Mouse (Mus musculus): ENCODE measurements around the gene Pcyt1a. TPM values are rescaled to one million over a fixed set of nuclear protein-coding genes. Genes with fewer than 3 reads are reported as not detected.

Pcyt1a gene
- polyA plus RNA-seq, 1 experiment from 2014 or later: 65.5 TPM

- H3K9me3 ChIP-seq: no peaks in the 10 kb centered on the region
- H3K4me3 ChIP-seq (replicated peaks): no peak overlapping the region
- H3K9ac ChIP-seq: no peak overlapping the region
- 84% methylated on average over 3 of the region's 3 CpGs for WGBS
- H3K27me3 ChIP-seq (replicated peaks): no peaks in the 10 kb centered on the region
- H3K36me3 ChIP-seq: no peaks in the 10 kb centered on the region
- no peak overlapping the region for H3K4me2 ChIP-seq (replicated peaks)
- no peak for ATAC-seq
- no peaks in the 10 kb centered on the region for H3K4me1 ChIP-seq (replicated peaks)
- H3K27ac ChIP-seq: no peak overlapping the region
Measured at GRCm38 (mm10) chr16:32402818-32403217, 27.9 kb upstream of the Pcyt1a start.

- no peak overlapping the region for H3K9ac ChIP-seq
Measured at GRCm38 (mm10) chr16:32405716-32406115, 25.0 kb upstream of the Pcyt1a start.

GRCm38 (mm10) chr16:32406671-32407070 is 24.1 kb upstream of the Pcyt1a start:
- H3K27me3 ChIP-seq (replicated peaks): no peaks in the 10 kb centered on the region
- no peak overlapping the region for H3K4me3 ChIP-seq (replicated peaks)
- no peaks in the 10 kb centered on the region for H3K4me1 ChIP-seq (replicated peaks)
- H3K4me2 ChIP-seq (replicated peaks): no peak overlapping the region
- no peak for ATAC-seq
- H3K9ac ChIP-seq: no peak overlapping the region
- no peaks in the 10 kb centered on the region for H3K36me3 ChIP-seq
- H3K9me3 ChIP-seq: no peaks in the 10 kb centered on the region
- WGBS: 79% methylated on average over 6 of the region's 6 CpGs
- no peak overlapping the region for H3K27ac ChIP-seq

More at GRCm38 (mm10) chr16:32405716-32406115, 25.0 kb upstream of the Pcyt1a start:
- Histone ChIP-seq H3K4me1 (replicated peaks) (no peaks in the 10 kb centered on the region), H3K4me3 (replicated peaks) (no peak overlapping the region), H3K4me2 (replicated peaks) (no peak overlapping the region), H3K27me3 (replicated peaks) (no peaks in the 10 kb centered on the region), H3K27ac (no peak overlapping the region), H3K9me3 (no peaks in the 10 kb centered on the region), H3K36me3 (no peaks in the 10 kb centered on the region)
- WGBS: 89% methylated on average over 9 of the region's 9 CpGs
- no peak for ATAC-seq

GRCm38 (mm10) chr16:32407730-32408129 is 23.0 kb upstream of the Pcyt1a start:
- 77% methylated on average over 10 of the region's 10 CpGs for whole genome bisulfite sequencing
- no peak overlapping the region for H3K4me2 ChIP-seq (replicated peaks)
- ATAC-seq: no peak

GRCm38 (mm10) chr16:32417457-32417856 is 13.3 kb upstream of the Pcyt1a start:
- no peak overlapping the region for H3K4me3 ChIP-seq (replicated peaks)
- H3K4me1 ChIP-seq (replicated peaks): peaks cover 6% of the 10 kb centered on the region; the same call in 1 of the 2 replicates
- H3K9ac ChIP-seq: no peak overlapping the region
- no peaks in the 10 kb centered on the region for H3K9me3 ChIP-seq
- WGBS: 50% methylated on average over 1 of the region's 1 CpGs
- no peaks in the 10 kb centered on the region for H3K36me3 ChIP-seq
- H3K27ac ChIP-seq: peak overlapping the region; percentile 41
- H3K27me3 ChIP-seq (replicated peaks): no peaks in the 10 kb centered on the region
- peak; percentile 59 for ATAC-seq
- no peak overlapping the region for H3K4me2 ChIP-seq (replicated peaks)

More at GRCm38 (mm10) chr16:32407730-32408129, 23.0 kb upstream of the Pcyt1a start:
- no peaks in the 10 kb centered on the region for H3K27me3 ChIP-seq (replicated peaks)
- no peak overlapping the region for H3K27ac ChIP-seq
- H3K9me3 ChIP-seq: no peaks in the 10 kb centered on the region
- no peak overlapping the region for H3K4me3 ChIP-seq (replicated peaks)
- no peaks in the 10 kb centered on the region for H3K36me3 ChIP-seq
- H3K4me1 ChIP-seq (replicated peaks): no peaks in the 10 kb centered on the region
- no peak overlapping the region for H3K9ac ChIP-seq

GRCm38 (mm10) chr16:32419517-32420483 is 10.9 kb upstream of the Pcyt1a start, which contains the start of gene Tctex1d2:
TSS of gene Tctex1d2 (plus strand) at chr16:32419702.
- 2% methylated on average over 45 of the region's 45 CpGs for WGBS
- Histone ChIP-seq H3K4me3 (replicated peaks) (peak within 1 kb of the TSS; percentile 63), H3K36me3 (no peaks in the 10 kb centered on the region), H3K4me1 (replicated peaks) (peaks cover 6% of the 10 kb centered on the region; the same call in 1 of the 2 replicates), H3K9ac (peak within 1 kb of the TSS; percentile 70), H3K27ac (peak within 1 kb of the TSS; percentile 90), H3K4me2 (replicated peaks) (peak within 1 kb of the TSS; percentile 76), H3K9me3 (no peaks in the 10 kb centered on the region), H3K27me3 (replicated peaks) (no peaks in the 10 kb centered on the region)
- ATAC-seq: peak; percentile 95

- Histone ChIP-seq H3K36me3 (no peaks in the 10 kb centered on the region), H3K9ac (no peak overlapping the region), H3K4me1 (replicated peaks) (no peaks in the 10 kb centered on the region), H3K4me2 (replicated peaks) (no peak overlapping the region), H3K9me3 (no peaks in the 10 kb centered on the region), H3K27me3 (replicated peaks) (no peaks in the 10 kb centered on the region), H3K27ac (no peak overlapping the region), H3K4me3 (replicated peaks) (no peak overlapping the region)
- 73% methylated on average over 3 of the region's 3 CpGs for WGBS
- ATAC-seq: no peak
Measured at GRCm38 (mm10) chr16:32427506-32427905, 3.2 kb upstream of the Pcyt1a start.

- Histone ChIP-seq H3K9me3 (no peaks in the 10 kb centered on the region), H3K9ac (peak overlapping the region; percentile 73), H3K4me2 (replicated peaks) (peak overlapping the region; percentile 82), H3K27me3 (replicated peaks) (no peaks in the 10 kb centered on the region), H3K27ac (peak overlapping the region; percentile 83), H3K4me3 (replicated peaks) (peak overlapping the region; percentile 64), H3K4me1 (replicated peaks) (no peaks in the 10 kb centered on the region), H3K36me3 (no peaks in the 10 kb centered on the region)
- WGBS: under 1% methylated on average over 28 of the region's 28 CpGs
- ATAC-seq: peak; percentile 67; the same call in 1 of the 2 replicates
Measured at GRCm38 (mm10) chr16:32431047-32431591, 398 bp downstream of the Pcyt1a start.

- Histone ChIP-seq H3K4me3 (replicated peaks) (peak overlapping the region; percentile 64), H3K27me3 (replicated peaks) (no peaks in the 10 kb centered on the region), H3K4me2 (replicated peaks) (peak overlapping the region; percentile 82), H3K27ac (no peak overlapping the region), H3K9ac (no peak overlapping the region), H3K36me3 (no peaks in the 10 kb centered on the region), H3K4me1 (replicated peaks) (no peaks in the 10 kb centered on the region), H3K9me3 (no peaks in the 10 kb centered on the region)
- WGBS: 89% methylated on average over 1 of the region's 1 CpGs
- ATAC-seq: no peak
Measured at GRCm38 (mm10) chr16:32431926-32432325, 1.2 kb downstream of the Pcyt1a start.

- Histone ChIP-seq H3K4me3 (replicated peaks) (no peak overlapping the region), H3K4me2 (replicated peaks) (no peak overlapping the region), H3K9me3 (no peaks in the 10 kb centered on the region), H3K9ac (no peak overlapping the region), H3K27ac (no peak overlapping the region), H3K27me3 (replicated peaks) (no peaks in the 10 kb centered on the region), H3K36me3 (no peaks in the 10 kb centered on the region), H3K4me1 (replicated peaks) (no peaks in the 10 kb centered on the region)
- no peak for ATAC-seq
- WGBS: 76% methylated on average over 2 of the region's 2 CpGs
Measured at GRCm38 (mm10) chr16:32433138-32433537, 2.4 kb downstream of the Pcyt1a start.

- Histone ChIP-seq H3K4me3 (replicated peaks) (no peak overlapping the region), H3K36me3 (no peaks in the 10 kb centered on the region), H3K27me3 (replicated peaks) (no peaks in the 10 kb centered on the region), H3K4me2 (replicated peaks) (no peak overlapping the region), H3K27ac (no peak overlapping the region), H3K9ac (no peak overlapping the region), H3K9me3 (no peaks in the 10 kb centered on the region), H3K4me1 (replicated peaks) (no peaks in the 10 kb centered on the region)
- 55% methylated on average over 6 of the region's 6 CpGs for WGBS
- no peak for ATAC-seq
Measured at GRCm38 (mm10) chr16:32434066-32434465, 3.3 kb downstream of the Pcyt1a start.

GRCm38 (mm10) chr16:32434691-32435090 is 4.0 kb downstream of the Pcyt1a start:
- Histone ChIP-seq H3K27ac (no peak overlapping the region), H3K9ac (no peak overlapping the region), H3K4me2 (replicated peaks) (no peak overlapping the region), H3K9me3 (no peaks in the 10 kb centered on the region), H3K4me3 (replicated peaks) (no peak overlapping the region), H3K4me1 (replicated peaks) (no peaks in the 10 kb centered on the region), H3K36me3 (no peaks in the 10 kb centered on the region), H3K27me3 (replicated peaks) (no peaks in the 10 kb centered on the region)
- ATAC-seq: no peak
